Mouse (Mus musculus) kidney, embryonic 16.5 days (tissue): ENCODE data around the gene Pip5k1b. TPM values are rescaled to one million over a fixed set of nuclear protein-coding genes. Genes with fewer than 3 reads are reported as not detected.
A peak's percentile ranks its signal among the peaks of the same experiment; 100 is the strongest.

Experiments used
- ATAC-seq: fragments of 200-750 bp; cut with Nextera tagmentation; 2 replicates; pipeline ENCODE4 v1.8.0; 2017; ENCODE audit warnings: moderate TSS enrichment; ENCODE audit not compliant: low FRiP score, low TSS enrichment
- H3K27ac ChIP-seq: fragments of 300-500 bp; sonication (generic); 2 replicates; pipeline ENCODE4 v1.5.1; 2014; ENCODE audit warnings: low read length
- H3K27me3 ChIP-seq: fragments of 300-500 bp; sonication (generic); 2 replicates; pipeline ENCODE4 v1.6.1; 2014; ENCODE audit warnings: low read length, control low read depth, mixed read lengths; ENCODE audit not compliant: insufficient read depth
- H3K36me3 ChIP-seq: fragments of 300-500 bp; sonication (generic); 2 replicates; pipeline ENCODE4 v1.6.1; 2014; ENCODE audit warnings: low read length, control low read depth, mixed read lengths; ENCODE audit not compliant: insufficient read depth
- H3K4me1 ChIP-seq: fragments of 300-500 bp; sonication (generic); 2 replicates; pipeline ENCODE4 v1.6.1; 2014; ENCODE audit warnings: low read length, control low read depth, mixed read lengths; ENCODE audit not compliant: insufficient read depth
- H3K4me2 ChIP-seq: fragments of 300-500 bp; sonication (generic); replicated peaks from 2 replicates; pipeline ENCODE4 v1.6.1; 2014; ENCODE audit warnings: low read depth, low read length
- H3K4me3 ChIP-seq: fragments of 300-500 bp; sonication (generic); 2 replicates; pipeline ENCODE4 v1.5.1; 2014; ENCODE audit warnings: mild to moderate bottlenecking, low read length
- H3K9ac ChIP-seq: fragments of 300-500 bp; sonication (generic); replicated peaks from 2 replicates; pipeline ENCODE4 v1.6.1; 2014; ENCODE audit warnings: low read length
- H3K9me3 ChIP-seq: fragments of 300-500 bp; sonication (generic); 2 replicates; pipeline ENCODE4 v1.6.1; 2016; ENCODE audit warnings: low read length, control low read depth
- WGBS: fragments of 180-500 bp; shearing (Covaris S2); extraction: QIAGEN DNeasy Blood & Tissue Kit; methylation state at CpG from one replicate; pipeline ENCODE4 v1.1.7; 2014; 5-methylcytosine and 5-hydroxymethylcytosine counted together
- polyA plus RNA-seq: library from polyadenylated mRNA; unstranded; fragments of >200 nt; fragmentation: Nextera tagmentation; extraction: Ambion mirVana; gene quantifications from 2 replicates; pipeline ENCODE4 v1.2.1, GENCODE M21; 2015

Pip5k1b gene
- polyA plus RNA-seq, 1 experiment from 2014 or later: 2.2 TPM

DNA sequence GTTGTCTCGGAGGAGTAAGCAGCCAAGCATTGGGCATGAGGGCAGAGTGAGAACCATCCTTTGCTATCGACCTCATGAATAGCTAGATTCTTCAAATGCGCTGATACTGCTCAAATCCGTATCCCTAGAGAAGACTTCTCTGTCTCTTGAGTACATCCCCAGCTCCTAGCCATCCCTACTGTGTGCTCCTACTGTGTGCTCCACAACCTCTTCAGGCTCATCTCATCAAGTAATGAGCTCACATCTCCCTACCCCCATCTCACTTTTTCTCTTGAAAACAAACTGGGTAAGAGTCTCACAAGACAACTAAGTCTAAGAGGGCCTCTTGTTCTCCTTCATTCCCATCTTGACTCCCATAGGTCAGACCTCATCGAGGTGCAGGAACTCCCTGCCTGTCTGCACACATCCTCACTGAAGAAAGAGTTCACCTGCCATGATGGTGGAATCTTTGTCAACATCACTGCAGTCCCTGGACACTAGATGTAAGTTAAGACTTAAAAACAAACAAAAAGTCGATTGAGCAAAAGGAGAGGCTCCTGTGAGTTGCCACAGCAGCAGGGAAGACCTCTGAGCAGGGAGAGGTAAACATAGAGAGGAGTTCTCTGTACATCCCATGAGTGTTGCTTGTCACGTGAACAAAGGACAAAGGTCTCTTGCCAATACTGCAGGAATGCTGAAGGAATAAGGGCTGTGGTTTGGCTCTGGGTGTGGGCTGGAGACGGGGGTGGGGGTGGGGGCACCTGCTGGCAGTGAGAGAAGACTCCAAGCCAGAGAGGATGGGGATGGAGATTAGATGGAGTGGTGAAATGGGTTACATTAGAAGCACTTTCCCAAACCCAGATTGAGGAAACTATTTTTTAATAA is 69.0 kb downstream of the Pip5k1b start:
- H3K27ac ChIP-seq: no peak overlapping the region
- no peak overlapping the region for H3K4me2 ChIP-seq
- no peaks in the 10 kb centered on the region for H3K27me3 ChIP-seq
- H3K4me3 ChIP-seq: no peak overlapping the region
- no peaks in the 10 kb centered on the region for H3K9me3 ChIP-seq
- H3K36me3 ChIP-seq: no peaks in the 10 kb centered on the region
- WGBS: 77% methylated on average over 8 of the region's 8 CpGs
- no peak for ATAC-seq
- H3K4me1 ChIP-seq: no peaks in the 10 kb centered on the region
- no peak overlapping the region for H3K9ac ChIP-seq

DNA sequence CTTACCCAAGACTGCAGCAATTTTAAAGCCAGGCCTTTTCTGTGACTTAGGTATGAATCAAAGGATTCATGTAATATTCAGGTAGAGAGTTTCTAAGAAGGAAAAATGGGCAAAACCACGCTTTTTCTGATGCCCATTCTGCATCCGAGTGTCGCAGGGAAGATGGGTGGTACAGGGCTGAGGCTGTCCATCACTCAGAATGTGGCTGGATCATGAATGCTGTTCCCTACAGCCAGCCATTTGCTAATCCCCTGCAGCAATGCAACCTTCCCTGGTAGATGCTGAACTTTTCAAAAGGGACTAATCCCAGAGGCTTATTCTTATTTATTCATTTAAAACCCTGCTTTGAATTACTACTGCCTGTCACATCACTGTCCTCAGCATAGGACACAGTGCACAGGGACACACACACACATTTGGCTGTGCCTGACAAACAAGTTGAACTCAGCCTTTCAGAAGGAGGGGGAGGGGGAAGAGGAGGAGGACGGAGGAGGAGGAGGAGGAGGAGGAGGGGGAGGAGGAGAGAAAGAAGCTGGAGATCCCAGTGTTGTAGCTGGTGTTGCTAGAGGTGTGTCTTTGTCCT is 71.0 kb downstream of the Pip5k1b start:
- Histone ChIP-seq H3K27me3 (no peaks in the 10 kb centered on the region), H3K4me1 (no peaks in the 10 kb centered on the region), H3K36me3 (no peaks in the 10 kb centered on the region), H3K9ac (no peak overlapping the region), H3K4me2 (no peak overlapping the region), H3K9me3 (no peaks in the 10 kb centered on the region), H3K27ac (no peak overlapping the region), H3K4me3 (no peak overlapping the region)
- 67% methylated on average over 4 of the region's 4 CpGs for WGBS
- ATAC-seq: no peak

GRCm38 (mm10) chr19:24480916-24481315 is 74.8 kb downstream of the Pip5k1b start:
- H3K27me3 ChIP-seq: no peaks in the 10 kb centered on the region
- H3K27ac ChIP-seq: no peak overlapping the region
- no peaks in the 10 kb centered on the region for H3K36me3 ChIP-seq
- no peak overlapping the region for H3K4me2 ChIP-seq
- H3K4me1 ChIP-seq: peaks cover 4% of the 10 kb centered on the region; the same call in 1 of the 2 replicates
- no peaks in the 10 kb centered on the region for H3K9me3 ChIP-seq
- no peak overlapping the region for H3K9ac ChIP-seq
- WGBS: 80% methylated on average over 2 of the region's 2 CpGs
- ATAC-seq: no peak
- no peak overlapping the region for H3K4me3 ChIP-seq

DNA sequence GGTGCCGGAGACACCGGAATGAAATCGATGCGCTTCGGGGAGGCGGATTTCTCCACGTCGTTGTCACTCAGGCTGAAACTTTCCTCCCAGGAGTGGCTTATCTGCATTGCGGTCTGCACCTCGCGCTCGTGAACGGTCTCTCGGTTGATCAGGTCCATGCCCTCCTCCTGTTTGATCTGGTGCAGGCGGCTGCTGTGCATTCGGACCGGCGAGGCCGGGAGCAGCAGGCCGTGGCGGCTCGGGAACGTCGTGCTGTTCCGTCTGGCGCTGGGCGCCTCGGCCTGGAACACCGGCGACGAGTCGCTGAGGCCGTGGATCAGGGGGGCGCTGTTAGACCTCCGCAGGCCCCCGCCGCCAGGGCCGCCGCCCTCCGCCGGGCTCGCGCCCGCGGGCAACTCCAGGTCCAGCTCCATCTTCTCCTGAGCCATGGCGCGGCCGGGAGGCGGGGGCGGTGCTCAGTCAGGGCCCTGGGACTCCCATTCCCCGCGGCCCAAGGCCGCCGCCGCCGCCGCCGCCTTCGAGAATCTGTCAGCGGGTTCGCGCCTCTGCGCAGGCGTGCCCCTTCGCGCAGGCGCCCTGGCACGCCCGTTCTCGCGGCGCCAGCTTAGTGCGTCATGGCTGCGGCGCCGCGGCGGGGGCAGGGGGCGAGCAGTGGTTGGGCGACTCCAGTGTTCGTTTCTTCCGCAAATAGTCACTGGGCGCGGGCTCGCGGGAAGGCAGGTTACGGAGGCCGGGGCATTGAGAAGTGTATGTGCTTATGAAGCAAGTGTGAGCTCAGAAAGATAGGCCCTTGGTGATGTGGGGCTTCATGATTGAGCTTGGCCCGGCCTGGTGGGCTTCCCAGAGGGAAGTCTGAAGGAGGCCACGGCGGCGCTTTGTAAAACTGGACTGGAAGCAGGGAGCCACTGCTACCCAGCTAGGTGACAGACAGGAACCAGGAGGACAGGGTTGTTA is 78.5 kb downstream of the Pip5k1b start, which contains the start of gene Fam122a:
Gene Fam122a (minus strand): TSS at position 428 of the 954 bp plus-strand sequence.
- WGBS: under 1% methylated on average over 85 of the region's 92 CpGs
- Histone ChIP-seq H3K4me3 (peak within 1 kb of the TSS; percentile 87), H3K4me2 (peak within 1 kb of the TSS; percentile 89), H3K27me3 (no peaks in the 10 kb centered on the region), H3K9ac (peak within 1 kb of the TSS; percentile 90), H3K9me3 (no peaks in the 10 kb centered on the region), H3K36me3 (0 out of 2 replicates have a peak, but pooled peaks cover 2% of the 10 kb centered on the region), H3K4me1 (peaks cover 11% of the 10 kb centered on the region; the same call in 1 of the 2 replicates), H3K27ac (peak within 1 kb of the TSS; percentile 94)
- peak; percentile 98 for ATAC-seq

- Histone ChIP-seq H3K4me2 (peak overlapping the region; percentile 82), H3K4me3 (peak overlapping the region; percentile 87), H3K4me1 (peaks cover 11% of the 10 kb centered on the region; the same call in 1 of the 2 replicates), H3K27me3 (no peaks in the 10 kb centered on the region), H3K36me3 (0 out of 2 replicates have a peak, but pooled peaks cover 2% of the 10 kb centered on the region), H3K9me3 (no peaks in the 10 kb centered on the region), H3K9ac (peak overlapping the region; percentile 90), H3K27ac (peak overlapping the region; percentile 94)
- WGBS: under 1% methylated on average over 11 of the region's 11 CpGs
- ATAC-seq: no peak
Measured at GRCm38 (mm10) chr19:24476461-24476860, 79.2 kb downstream of the Pip5k1b start.

GRCm38 (mm10) chr19:24475281-24475680 is 80.4 kb downstream of the Pip5k1b start:
- H3K4me2 ChIP-seq: no peak overlapping the region
- WGBS: 76% methylated on average over 6 of the region's 6 CpGs

GRCm38 (mm10) chr19:24472512-24472911 is 83.2 kb downstream of the Pip5k1b start:
- Histone ChIP-seq H3K4me2 (no peak overlapping the region), H3K36me3 (0 out of 2 replicates have a peak, but pooled peaks cover 2% of the 10 kb centered on the region), H3K9ac (no peak overlapping the region), H3K4me1 (peaks cover 25% of the 10 kb centered on the region; the same call in 1 of the 2 replicates), H3K27ac (no peak overlapping the region), H3K27me3 (no peaks in the 10 kb centered on the region), H3K4me3 (no peak overlapping the region), H3K9me3 (no peaks in the 10 kb centered on the region)
- ATAC-seq: no peak
- 86% methylated on average over 5 of the region's 5 CpGs for WGBS

More at GRCm38 (mm10) chr19:24475281-24475680, 80.4 kb downstream of the Pip5k1b start:
- Histone ChIP-seq H3K4me3 (no peak overlapping the region), H3K27me3 (no peaks in the 10 kb centered on the region), H3K36me3 (0 out of 2 replicates have a peak, but pooled peaks cover 2% of the 10 kb centered on the region), H3K9ac (no peak overlapping the region), H3K27ac (no peak overlapping the region), H3K4me1 (peaks cover 11% of the 10 kb centered on the region; the same call in 1 of the 2 replicates), H3K9me3 (no peaks in the 10 kb centered on the region)
- no peak for ATAC-seq

DNA sequence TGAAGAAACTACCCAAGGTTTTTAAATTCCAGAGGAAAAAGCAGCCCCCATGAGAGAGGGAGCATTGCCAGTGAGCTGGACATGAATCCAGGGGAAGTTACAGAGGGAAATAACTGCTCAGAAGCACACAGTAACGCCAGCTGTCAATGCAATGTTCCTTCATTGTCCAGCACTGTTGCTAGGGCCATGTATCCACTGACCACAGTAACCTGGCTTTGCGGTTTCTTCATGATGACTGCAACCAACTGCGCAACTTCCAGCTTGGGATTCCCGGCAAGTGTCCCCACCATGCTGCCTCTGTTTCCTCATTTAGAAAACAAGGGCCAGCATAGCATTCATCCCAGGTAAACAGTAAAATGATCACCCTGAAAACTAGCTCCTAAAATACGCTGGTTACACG is 84.1 kb downstream of the Pip5k1b start:
- H3K27ac ChIP-seq: no peak overlapping the region
- 89% methylated on average over 6 of the region's 6 CpGs for WGBS
- H3K4me3 ChIP-seq: no peak overlapping the region
- no peaks in the 10 kb centered on the region for H3K27me3 ChIP-seq
- peaks cover 25% of the 10 kb centered on the region; the same call in 1 of the 2 replicates for H3K4me1 ChIP-seq
- no peaks in the 10 kb centered on the region for H3K9me3 ChIP-seq
- H3K4me2 ChIP-seq: no peak overlapping the region
- no peak overlapping the region for H3K9ac ChIP-seq
- no peak for ATAC-seq
- H3K36me3 ChIP-seq: 0 out of 2 replicates have a peak, but pooled peaks cover 2% of the 10 kb centered on the region

GRCm38 (mm10) chr19:24469216-24469615 is 86.5 kb downstream of the Pip5k1b start:
- Histone ChIP-seq H3K4me3 (no peak overlapping the region), H3K36me3 (no peaks in the 10 kb centered on the region), H3K9ac (no peak overlapping the region), H3K4me1 (peaks cover 15% of the 10 kb centered on the region; the same call in 1 of the 2 replicates), H3K27ac (0 out of 2 replicates have a peak overlapping the region, but pooled peaks have one; percentile 57), H3K27me3 (no peaks in the 10 kb centered on the region), H3K9me3 (no peaks in the 10 kb centered on the region), H3K4me2 (no peak overlapping the region)
- peak; percentile 54 for ATAC-seq
- WGBS: 21% methylated on average over 4 of the region's 4 CpGs
